Mouse (Mus musculus) embryo, embryonic 11 days (tissue): ENCODE measurements around the gene Vasn.

Experiments
- DNase-seq: peaks from one replicate; pipeline ENCODE4 v3.0.0-alpha.2; 2015

Vasn gene

GRCm38 (mm10) chr16:4639831-4640237 is at the start of gene Vasn, which contains the start of gene Dnaja3:
Vasn (plus strand) TSS chr16:4639941.
Dnaja3 (plus strand) TSS chr16:4639989.
- peak; percentile 94 for DNase-seq

- DNase-seq = no peak
Measured at GRCm38 (mm10) chr16:4590236-4590635, 49.5 kb upstream of the Vasn start.

- peak; percentile 84 for DNase-seq
Measured at GRCm38 (mm10) chr16:4592909-4593875, 46.5 kb upstream of the Vasn start.

GRCm38 (mm10) chr16:4593971-4594813 is 45.5 kb upstream of the Vasn start, which contains the start of gene Glis2:
Glis2 (plus strand) TSS chr16:4594713.
- peak; percentile 96 for DNase-seq

- DNase-seq = peak; percentile 77
Measured at GRCm38 (mm10) chr16:4594814-4595526, 44.8 kb upstream of the Vasn start.

- no peak for DNase-seq
Measured at GRCm38 (mm10) chr16:4595527-4595963, 44.2 kb upstream of the Vasn start.

- peak; percentile 76 for DNase-seq
Measured at GRCm38 (mm10) chr16:4596141-4596728, 43.5 kb upstream of the Vasn start.

- DNase-seq = no peak
Measured at GRCm38 (mm10) chr16:4596836-4597235, 42.9 kb upstream of the Vasn start.

GRCm38 (mm10) chr16:4597296-4597695 is 42.4 kb upstream of the Vasn start:
- DNase-seq = no peak

- no peak for DNase-seq
Measured at GRCm38 (mm10) chr16:4598041-4598440, 41.7 kb upstream of the Vasn start.

- DNase-seq = peak; percentile 64
Measured at GRCm38 (mm10) chr16:4598891-4599543, 40.7 kb upstream of the Vasn start.

GRCm38 (mm10) chr16:4599616-4600015 is 40.1 kb upstream of the Vasn start:
- no peak for DNase-seq

- no peak for DNase-seq
Measured at GRCm38 (mm10) chr16:4600701-4601310, 38.9 kb upstream of the Vasn start.

GRCm38 (mm10) chr16:4602189-4602588 is 37.6 kb upstream of the Vasn start:
- DNase-seq = no peak

- peak; percentile 58 for DNase-seq
Measured at GRCm38 (mm10) chr16:4602766-4603452, 36.8 kb upstream of the Vasn start.

- DNase-seq = no peak
Measured at GRCm38 (mm10) chr16:4603453-4603837, 36.3 kb upstream of the Vasn start.

GRCm38 (mm10) chr16:4604293-4604837 is 35.4 kb upstream of the Vasn start:
- DNase-seq = no peak

- DNase-seq = peak; percentile 51
Measured at GRCm38 (mm10) chr16:4605514-4606131, 34.1 kb upstream of the Vasn start.

- peak; percentile 48 for DNase-seq
Measured at GRCm38 (mm10) chr16:4606431-4607084, 33.2 kb upstream of the Vasn start.
